Mouse (Mus musculus): ENCODE measurements around the gene Klra5.
"Not testable (repeated sequence)": the region's sequence is repeated elsewhere in the genome, so short reads cannot be mapped to it uniquely, and the experiment has no call there.

Klra5 gene

GRCm38 (mm10) chr6:129917476-129917946, at the start of gene Klra5:
Gene Klra5, minus strand, starts transcription at chr6:129917650.
- DNase-seq (ENCODE audit: low read depth, low spot score): not testable (repeated sequence)

- no peak for DNase-seq (ENCODE audit: low read depth, low spot score)
These were observed 454 bp downstream of the Klra5 start for GRCm38 (mm10) chr6:129916996-129917395.

GRCm38 (mm10) chr6:129882525-129882924, 34.9 kb downstream of the Klra5 start:
- no peak for DNase-seq (ENCODE audit: low read depth, low spot score)

GRCm38 (mm10) chr6:129876549-129876948, 40.9 kb downstream of the Klra5 start, which contains the start of gene Klra17:
Gene Klra17, minus strand, starts transcription at chr6:129876672.
- DNase-seq (ENCODE audit: low read depth, low spot score): no peak

- DNase-seq (ENCODE audit: low read depth, low spot score): not testable (repeated sequence)
These were observed 55.1 kb downstream of the Klra5 start, which contains the start of gene Gm17631 for GRCm38 (mm10) chr6:129862349-129862748. Gene Gm17631, plus strand, starts transcription at chr6:129862649.

All from telencephalon, adult 2 months (tissue).